Mouse (Mus musculus) regulatory T cell (primary cell): ENCODE data around the gene Szt2.

ENCODE experiments used
- in situ Hi-C: fragments of 300-600 bp; cut with MboI, MseI; formaldehyde crosslinking; loops from one replicate; pipeline ENCODE4 v1.15.1; 2025; ENCODE audit warnings: high pct_unique_total_duplicates

The Szt2 gene

GRCm38 (mm10) chr4:118409142-118409900, at the start of gene Szt2, which contains the start of gene Med8:
Gene Szt2 (minus strand): TSS chr4:118409273.
Gene Med8 (plus strand): TSS chr4:118409337.
- in situ Hi-C loops, result no loop called here

- in situ Hi-C loops, result no loop called here
Observed at GRCm38 (mm10) chr4:118457345-118457975, 48.4 kb upstream of the Szt2 start, which contains the start of gene Mpl. Gene Mpl (minus strand): TSS chr4:118457513.

GRCm38 (mm10) chr4:118446415-118447153, 37.5 kb upstream of the Szt2 start:
- in situ Hi-C loops, result no loop called here

GRCm38 (mm10) chr4:118445781-118446414, 36.8 kb upstream of the Szt2 start:
- in situ Hi-C loops, result no loop called here

GRCm38 (mm10) chr4:118445088-118445487, 36.0 kb upstream of the Szt2 start:
- in situ Hi-C loops, result no loop called here

GRCm38 (mm10) chr4:118437829-118438253, 28.8 kb upstream of the Szt2 start:
- in situ Hi-C loops, result no loop called here

GRCm38 (mm10) chr4:118436820-118437603, 27.9 kb upstream of the Szt2 start, which contains the start of gene Cdc20:
Gene Cdc20 (minus strand): TSS chr4:118437352.
- in situ Hi-C loops, result no loop called here

- in situ Hi-C loops, result loop anchor here (5.0 kb wide), 1 partner anchor 695 kb away; no protein-coding TSS in a partner anchor
Observed at GRCm38 (mm10) chr4:118432332-118432731, 23.3 kb upstream of the Szt2 start.

- in situ Hi-C loops, result no loop called here
Observed at GRCm38 (mm10) chr4:118429215-118429895, 20.3 kb upstream of the Szt2 start.

GRCm38 (mm10) chr4:118428531-118429214, 19.6 kb upstream of the Szt2 start:
- in situ Hi-C loops, result no loop called here

- in situ Hi-C loops, result no loop called here
Observed at GRCm38 (mm10) chr4:118427768-118428451, 18.8 kb upstream of the Szt2 start, which contains the start of gene Elovl1. Gene Elovl1 (plus strand): TSS chr4:118428093.

- in situ Hi-C loops, result no loop called here
Observed at GRCm38 (mm10) chr4:118427415-118427767, 18.3 kb upstream of the Szt2 start.

GRCm38 (mm10) chr4:118425374-118425773, 16.3 kb upstream of the Szt2 start:
- in situ Hi-C loops, result no loop called here

- in situ Hi-C loops, result no loop called here
Observed at GRCm38 (mm10) chr4:118424541-118425160, 15.6 kb upstream of the Szt2 start.

GRCm38 (mm10) chr4:118421384-118421783, 12.3 kb upstream of the Szt2 start:
- in situ Hi-C loops, result no loop called here

- in situ Hi-C loops, result loop anchor here (10.0 kb wide), 1 partner anchor 1648 kb away; the partner anchor contains the start of gene AL607142.1
Observed at GRCm38 (mm10) chr4:118417112-118417797, 8.2 kb upstream of the Szt2 start.

- in situ Hi-C loops, result loop anchor here (10.0 kb wide), 1 partner anchor 1648 kb away; the partner anchor contains the start of gene AL607142.1
Observed at GRCm38 (mm10) chr4:118416329-118416728, 7.3 kb upstream of the Szt2 start.

GRCm38 (mm10) chr4:118415779-118416178, 6.7 kb upstream of the Szt2 start:
- in situ Hi-C loops, result loop anchor here (10.0 kb wide), 1 partner anchor 1649 kb away; the partner anchor contains the start of gene AL607142.1
